Mouse (Mus musculus): Measurements from ENCODE around the gene Pde4dip. TPM values are rescaled to one million over a fixed set of nuclear protein-coding genes. Genes with fewer than 3 reads are reported as not detected.
A peak's percentile ranks its signal among the peaks of the same experiment; 100 is the strongest.

The Pde4dip gene
- polyA plus RNA-seq, 1 experiment from 2014 or later, result 60.3 TPM

DNA sequence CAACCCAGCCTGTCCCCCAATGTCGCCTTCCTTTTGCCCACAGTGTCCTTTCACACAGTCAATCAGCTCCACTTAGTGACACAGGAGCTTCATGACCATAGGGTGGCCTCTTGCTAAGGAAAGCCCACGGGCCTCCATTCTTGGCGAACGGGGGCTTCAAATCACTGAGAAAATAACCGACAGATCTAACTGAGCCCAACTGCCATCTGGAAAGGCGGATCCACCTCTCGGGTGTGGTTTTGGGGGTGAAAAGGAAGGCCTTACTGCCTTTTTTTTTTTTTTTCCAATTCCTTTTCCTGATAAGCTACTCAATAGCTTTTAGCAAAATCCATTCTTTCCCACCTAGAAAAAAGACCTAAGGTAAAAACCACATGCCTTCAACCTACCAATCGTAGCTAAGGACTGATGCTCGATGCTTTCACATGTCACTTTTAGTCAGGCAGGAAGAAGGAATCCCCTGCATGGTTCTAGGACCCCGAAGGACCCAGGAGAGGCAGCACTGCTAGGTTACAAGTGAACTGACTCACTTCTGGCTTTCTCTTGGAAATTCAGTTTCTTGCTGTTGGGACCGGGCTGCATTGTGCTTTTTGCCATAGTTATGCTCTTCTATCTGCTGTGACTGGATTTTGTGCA is 185.9 kb downstream of the Pde4dip start:
- no peak overlapping the region for H3K9ac ChIP-seq (ENCODE audit: low read depth, low read length)
- WGBS, result 93% methylated on average over 11 of the region's 11 CpGs
- H3K9me3 ChIP-seq (ENCODE audit: control insufficient read depth, low read length), result no peaks in the 10 kb centered on the region
- no peak overlapping the region for H3K4me2 ChIP-seq (ENCODE audit: low read length)
- no peaks in the 10 kb centered on the region for H3K27me3 ChIP-seq (replicated peaks; ENCODE audit: control insufficient read depth, insufficient read depth, low read length)
- H3K27ac ChIP-seq (ENCODE audit: low read depth, low read length), result no peak overlapping the region
- no peak overlapping the region for H3K4me3 ChIP-seq (ENCODE audit: low read length)
- peaks cover 14% of the 10 kb centered on the region; the same call in 1 of the 2 replicates for H3K36me3 ChIP-seq (ENCODE audit: control insufficient read depth, insufficient read depth, low read length)
- no peaks in the 10 kb centered on the region for H3K4me1 ChIP-seq (ENCODE audit: control insufficient read depth, insufficient read depth, low read depth, low read length)
- no peak for ATAC-seq

DNA sequence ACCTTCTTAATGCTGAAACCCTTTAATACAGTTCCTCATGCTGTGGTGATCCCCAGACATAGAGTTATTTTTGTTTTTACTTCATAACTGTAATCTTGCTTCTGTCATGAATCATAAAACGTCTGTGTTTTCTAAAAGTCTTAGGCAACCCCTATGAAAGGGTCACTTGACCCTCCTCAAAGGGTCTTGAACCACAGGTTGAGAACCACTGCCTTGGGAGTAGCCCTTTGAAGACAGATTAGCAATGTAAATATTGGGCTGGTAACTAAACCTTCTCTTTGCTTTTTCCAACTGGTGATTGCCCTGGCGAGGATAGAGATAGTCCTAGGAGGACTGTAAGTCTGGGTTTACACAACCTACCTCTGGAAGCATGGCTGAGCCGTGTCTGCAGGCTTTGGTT is 187.3 kb downstream of the Pde4dip start:
- Histone ChIP-seq H3K4me2 (ENCODE audit: low read length) (no peak overlapping the region), H3K27me3 (replicated peaks; ENCODE audit: control insufficient read depth, insufficient read depth, low read length) (no peaks in the 10 kb centered on the region), H3K4me3 (ENCODE audit: low read length) (no peak overlapping the region), H3K9me3 (ENCODE audit: control insufficient read depth, low read length) (no peaks in the 10 kb centered on the region), H3K36me3 (ENCODE audit: control insufficient read depth, insufficient read depth, low read length) (peaks cover 19% of the 10 kb centered on the region; the same call in 1 of the 2 replicates), H3K9ac (ENCODE audit: low read depth, low read length) (no peak overlapping the region), H3K4me1 (ENCODE audit: control insufficient read depth, insufficient read depth, low read depth, low read length) (no peaks in the 10 kb centered on the region), H3K27ac (ENCODE audit: low read depth, low read length) (no peak overlapping the region)
- ATAC-seq, result no peak
- 79% methylated on average over 3 of the region's 3 CpGs for WGBS

DNA sequence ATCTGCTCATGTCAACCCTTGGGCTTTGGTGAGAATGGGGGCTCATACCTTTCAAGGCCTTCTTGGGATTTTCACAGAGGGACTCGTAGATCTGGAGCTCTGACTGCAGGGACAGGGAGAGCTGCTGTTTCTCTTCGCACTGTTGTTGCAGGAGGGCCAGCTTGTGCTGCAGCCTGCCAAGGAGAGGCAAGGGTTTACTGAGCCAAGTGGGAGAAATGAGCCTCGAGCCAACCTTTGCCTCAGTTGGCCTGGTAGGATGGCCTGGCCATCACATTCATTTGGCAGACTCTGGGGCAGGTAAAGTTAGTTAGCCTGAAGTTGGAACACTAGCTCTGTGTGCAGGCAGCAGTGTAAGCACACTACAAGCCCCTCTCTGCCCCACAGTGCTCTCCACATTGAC is 189.4 kb downstream of the Pde4dip start:
- 83% methylated on average over 3 of the region's 3 CpGs for WGBS
- Histone ChIP-seq H3K4me3 (ENCODE audit: low read length) (no peak overlapping the region), H3K4me1 (ENCODE audit: control insufficient read depth, insufficient read depth, low read depth, low read length) (no peaks in the 10 kb centered on the region), H3K4me2 (ENCODE audit: low read length) (no peak overlapping the region), H3K36me3 (ENCODE audit: control insufficient read depth, insufficient read depth, low read length) (peaks cover 31% of the 10 kb centered on the region), H3K9me3 (ENCODE audit: control insufficient read depth, low read length) (no peaks in the 10 kb centered on the region), H3K27me3 (replicated peaks; ENCODE audit: control insufficient read depth, insufficient read depth, low read length) (no peaks in the 10 kb centered on the region), H3K9ac (ENCODE audit: low read depth, low read length) (no peak overlapping the region), H3K27ac (ENCODE audit: low read depth, low read length) (no peak overlapping the region)
- no peak for ATAC-seq

- peaks cover 35% of the 10 kb centered on the region for H3K36me3 ChIP-seq (ENCODE audit: control insufficient read depth, insufficient read depth, low read length)
- no peaks in the 10 kb centered on the region for H3K4me1 ChIP-seq (ENCODE audit: control insufficient read depth, insufficient read depth, low read depth, low read length)
- H3K4me3 ChIP-seq (ENCODE audit: low read length), result no peak overlapping the region
- ATAC-seq, result no peak
- H3K9me3 ChIP-seq (ENCODE audit: control insufficient read depth, low read length), result no peaks in the 10 kb centered on the region
- no peak overlapping the region for H3K27ac ChIP-seq (ENCODE audit: low read depth, low read length)
- no peak overlapping the region for H3K9ac ChIP-seq (ENCODE audit: low read depth, low read length)
- no peak overlapping the region for H3K4me2 ChIP-seq (ENCODE audit: low read length)
- WGBS, result 86% methylated on average over 9 of the region's 9 CpGs
- H3K27me3 ChIP-seq (replicated peaks; ENCODE audit: control insufficient read depth, insufficient read depth, low read length), result no peaks in the 10 kb centered on the region
Observed at GRCm38 (mm10) chr3:97697291-97697690, 191.2 kb downstream of the Pde4dip start.

- Histone ChIP-seq H3K4me3 (ENCODE audit: low read length) (no peak overlapping the region), H3K9ac (ENCODE audit: low read depth, low read length) (no peak overlapping the region), H3K27ac (ENCODE audit: low read depth, low read length) (no peak overlapping the region), H3K9me3 (ENCODE audit: control insufficient read depth, low read length) (no peaks in the 10 kb centered on the region), H3K4me2 (ENCODE audit: low read length) (no peak overlapping the region), H3K4me1 (ENCODE audit: control insufficient read depth, insufficient read depth, low read depth, low read length) (no peaks in the 10 kb centered on the region), H3K36me3 (ENCODE audit: control insufficient read depth, insufficient read depth, low read length) (peaks cover 35% of the 10 kb centered on the region), H3K27me3 (replicated peaks; ENCODE audit: control insufficient read depth, insufficient read depth, low read length) (no peaks in the 10 kb centered on the region)
- no peak for ATAC-seq
- 86% methylated on average over 9 of the region's 9 CpGs for WGBS
Observed at GRCm38 (mm10) chr3:97696866-97697265, 191.6 kb downstream of the Pde4dip start.

DNA sequence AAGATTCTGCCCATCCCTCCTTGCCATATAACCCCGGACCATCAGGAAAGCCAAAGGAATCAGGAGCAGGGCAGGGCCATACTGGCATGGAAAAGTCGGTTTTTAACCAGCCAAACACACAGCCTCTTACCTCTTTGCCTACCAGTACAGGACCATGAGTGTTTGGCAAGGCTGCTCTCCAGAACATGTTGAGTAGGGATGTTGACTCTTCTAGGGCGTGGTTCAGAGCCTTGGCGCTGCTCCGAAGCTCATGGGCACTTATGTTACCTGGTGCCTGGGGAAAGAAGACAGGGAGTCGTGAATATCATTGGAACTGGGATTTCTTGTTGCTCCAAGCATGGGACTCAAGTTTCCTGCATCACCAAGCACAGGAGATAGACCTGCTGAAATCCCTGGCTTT is 194.7 kb downstream of the Pde4dip start:
- no peak for ATAC-seq
- Histone ChIP-seq H3K4me2 (ENCODE audit: low read length) (no peak overlapping the region), H3K36me3 (ENCODE audit: control insufficient read depth, insufficient read depth, low read length) (peaks cover 45% of the 10 kb centered on the region), H3K4me3 (ENCODE audit: low read length) (no peak overlapping the region), H3K9ac (ENCODE audit: low read depth, low read length) (no peak overlapping the region), H3K27me3 (replicated peaks; ENCODE audit: control insufficient read depth, insufficient read depth, low read length) (no peaks in the 10 kb centered on the region), H3K27ac (ENCODE audit: low read depth, low read length) (no peak overlapping the region), H3K4me1 (ENCODE audit: control insufficient read depth, insufficient read depth, low read depth, low read length) (no peaks in the 10 kb centered on the region), H3K9me3 (ENCODE audit: control insufficient read depth, low read length) (no peaks in the 10 kb centered on the region)
- WGBS, result 88% methylated on average over 6 of the region's 6 CpGs

DNA sequence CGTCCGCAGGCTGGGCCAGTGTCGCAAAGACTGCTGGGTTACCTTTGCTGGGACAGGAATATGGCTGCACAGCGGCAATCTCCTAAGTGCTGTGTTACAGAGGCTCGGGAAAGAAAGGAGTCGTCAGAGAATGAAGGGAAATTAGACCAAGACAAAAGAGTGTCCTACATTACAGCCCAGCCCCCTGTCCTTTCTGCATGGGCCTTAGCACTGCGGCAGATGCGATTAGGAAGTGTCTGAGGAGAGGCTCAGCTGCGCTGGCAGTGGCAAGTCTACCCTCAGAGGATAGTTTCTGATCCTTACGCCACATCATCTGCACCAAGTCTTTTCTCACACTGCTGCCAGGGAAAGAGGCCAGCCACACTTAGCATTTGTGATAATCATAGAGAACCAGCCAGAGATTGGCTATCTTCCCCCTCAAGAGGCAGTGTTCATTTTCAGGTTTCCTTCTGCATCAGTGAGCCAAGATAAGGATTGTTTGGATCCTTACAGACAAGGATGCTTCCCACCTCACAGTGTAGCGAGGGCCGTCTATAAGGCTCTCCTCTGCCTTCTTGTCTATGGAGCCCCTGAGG is 197.0 kb downstream of the Pde4dip start:
- Histone ChIP-seq H3K4me2 (ENCODE audit: low read length) (no peak overlapping the region), H3K4me1 (ENCODE audit: control insufficient read depth, insufficient read depth, low read depth, low read length) (no peaks in the 10 kb centered on the region), H3K4me3 (ENCODE audit: low read length) (no peak overlapping the region), H3K27ac (ENCODE audit: low read depth, low read length) (no peak overlapping the region), H3K27me3 (replicated peaks; ENCODE audit: control insufficient read depth, insufficient read depth, low read length) (no peaks in the 10 kb centered on the region), H3K9ac (ENCODE audit: low read depth, low read length) (no peak overlapping the region), H3K36me3 (ENCODE audit: control insufficient read depth, insufficient read depth, low read length) (peaks cover 41% of the 10 kb centered on the region), H3K9me3 (ENCODE audit: control insufficient read depth, low read length) (no peaks in the 10 kb centered on the region)
- peak; percentile 38; the same call in 1 of the 2 replicates for ATAC-seq
- 61% methylated on average over 12 of the region's 12 CpGs for WGBS

GRCm38 (mm10) chr3:97690590-97690989 is 197.9 kb downstream of the Pde4dip start:
- H3K27me3 ChIP-seq (replicated peaks; ENCODE audit: control insufficient read depth, insufficient read depth, low read length), result no peaks in the 10 kb centered on the region
- peaks cover 36% of the 10 kb centered on the region for H3K36me3 ChIP-seq (ENCODE audit: control insufficient read depth, insufficient read depth, low read length)
- ATAC-seq, result 0 out of 2 replicates have a peak, but pooled peaks have one; percentile 43
- H3K9ac ChIP-seq (ENCODE audit: low read depth, low read length), result no peak overlapping the region
- no peaks in the 10 kb centered on the region for H3K4me1 ChIP-seq (ENCODE audit: control insufficient read depth, insufficient read depth, low read depth, low read length)
- no peaks in the 10 kb centered on the region for H3K9me3 ChIP-seq (ENCODE audit: control insufficient read depth, low read length)
- WGBS, result 69% methylated on average over 7 of the region's 7 CpGs
- H3K4me2 ChIP-seq (ENCODE audit: low read length), result no peak overlapping the region
- H3K27ac ChIP-seq (ENCODE audit: low read depth, low read length), result no peak overlapping the region
- H3K4me3 ChIP-seq (ENCODE audit: low read length), result no peak overlapping the region

GRCm38 (mm10) chr3:97689289-97689688 is 199.2 kb downstream of the Pde4dip start:
- Histone ChIP-seq H3K4me1 (ENCODE audit: control insufficient read depth, insufficient read depth, low read depth, low read length) (no peaks in the 10 kb centered on the region), H3K9me3 (ENCODE audit: control insufficient read depth, low read length) (no peaks in the 10 kb centered on the region), H3K9ac (ENCODE audit: low read depth, low read length) (no peak overlapping the region), H3K36me3 (ENCODE audit: control insufficient read depth, insufficient read depth, low read length) (peaks cover 28% of the 10 kb centered on the region), H3K4me2 (ENCODE audit: low read length) (no peak overlapping the region), H3K27me3 (replicated peaks; ENCODE audit: control insufficient read depth, insufficient read depth, low read length) (no peaks in the 10 kb centered on the region), H3K27ac (ENCODE audit: low read depth, low read length) (no peak overlapping the region), H3K4me3 (ENCODE audit: low read length) (no peak overlapping the region)
- 85% methylated on average over 2 of the region's 2 CpGs for WGBS
- ATAC-seq, result no peak

Measured in hindbrain, embryonic 16.5 days (tissue).